Mouse (Mus musculus) C2C12 (cell line): Measurements from ENCODE around the gene Ffar4.

Experiments used
- CTCF ChIP-seq: IDR thresholded peaks from one replicate; pipeline ENCODE4 v1.5.1; 2011; ENCODE audit not compliant: control insufficient read depth, insufficient read depth, insufficient read length
- MYOG ChIP-seq: IDR thresholded peaks from one replicate; pipeline ENCODE4 v1.6.1; 2011; ENCODE audit not compliant: control insufficient read depth, insufficient read length; ENCODE audit errors: extremely low read depth

- TF ChIP-seq CTCF, result no peak
- TF ChIP-seq MYOG, result no peak
Measured at GRCm38 (mm10) chr19:38132481-38132880, 35.6 kb downstream of the Ffar4 start, which contains the start of gene Pde6c.
